Mouse (Mus musculus): ENCODE results near the gene Rnf40. TPM values are rescaled to one million over a fixed set of nuclear protein-coding genes. Genes with fewer than 3 reads are reported as not detected.
"Not testable (repeated sequence)": the region's sequence is repeated elsewhere in the genome, so short reads cannot be mapped to it uniquely, and the experiment has no call there.

Rnf40 gene
- polyA plus RNA-seq, 1 experiment from 2014 or later: 44.1 TPM

- Histone ChIP-seq H3K9me3 (ENCODE audit: control insufficient read depth, low read length) (no peaks in the 10 kb centered on the region; the same call in 1 of the 2 replicates), H3K36me3 (ENCODE audit: control insufficient read depth, insufficient read depth, low read length) (peaks cover 35% of the 10 kb centered on the region), H3K4me3 (ENCODE audit: low read depth, low read length) (peak overlapping the region; percentile 98), H3K4me1 (replicated peaks; ENCODE audit: control insufficient read depth, insufficient read depth, low read length) (peaks cover 9% of the 10 kb centered on the region; the same call in 1 of the 2 replicates), H3K27me3 (replicated peaks; ENCODE audit: control insufficient read depth, insufficient read depth, low read length) (no peaks in the 10 kb centered on the region), H3K27ac (ENCODE audit: low read depth, low read length) (no peak overlapping the region), H3K9ac (ENCODE audit: low read depth, low read length) (peak overlapping the region; percentile 97; the same call in 1 of the 2 replicates), H3K4me2 (peak overlapping the region; percentile 66)
- ATAC-seq (replicated peaks; ENCODE audit: low FRiP score) (no peak), DNase-seq (ENCODE audit: low spot score) (no peak)
- WGBS: 87% methylated on average over 8 of the region's 8 CpGs
Measured at GRCm38 (mm10) chr7:127613501-127613900, 24.9 kb downstream of the Rnf40 start.

GRCm38 (mm10) chr7:127614091-127614490 is 25.5 kb downstream of the Rnf40 start:
- H3K9me3 ChIP-seq (ENCODE audit: control insufficient read depth, low read length): no peaks in the 10 kb centered on the region; the same call in 1 of the 2 replicates
- peak overlapping the region; percentile 66 for H3K4me2 ChIP-seq
- peaks cover 32% of the 10 kb centered on the region for H3K36me3 ChIP-seq (ENCODE audit: control insufficient read depth, insufficient read depth, low read length)
- H3K4me1 ChIP-seq (replicated peaks; ENCODE audit: control insufficient read depth, insufficient read depth, low read length): peaks cover 9% of the 10 kb centered on the region; the same call in 1 of the 2 replicates
- peak overlapping the region; percentile 98 for H3K4me3 ChIP-seq (ENCODE audit: low read depth, low read length)
- peak overlapping the region; percentile 97 for H3K9ac ChIP-seq (ENCODE audit: low read depth, low read length)
- DNase-seq (ENCODE audit: low spot score): no peak
- no peak for ATAC-seq (replicated peaks; ENCODE audit: low FRiP score)
- no peak overlapping the region; the same call in 1 of the 2 replicates for H3K27ac ChIP-seq (ENCODE audit: low read depth, low read length)
- 34% methylated on average over 8 of the region's 8 CpGs for WGBS
- H3K27me3 ChIP-seq (replicated peaks; ENCODE audit: control insufficient read depth, insufficient read depth, low read length): no peaks in the 10 kb centered on the region

- peak overlapping the region; percentile 98 for H3K4me3 ChIP-seq (ENCODE audit: low read depth, low read length)
- H3K27ac ChIP-seq (ENCODE audit: low read depth, low read length): peak overlapping the region; percentile 74
- peaks cover 32% of the 10 kb centered on the region for H3K36me3 ChIP-seq (ENCODE audit: control insufficient read depth, insufficient read depth, low read length)
- peak overlapping the region; percentile 97 for H3K9ac ChIP-seq (ENCODE audit: low read depth, low read length)
- H3K4me2 ChIP-seq: peak overlapping the region; percentile 66
- ATAC-seq (replicated peaks; ENCODE audit: low FRiP score) (peak; percentile 69), DNase-seq (ENCODE audit: low spot score) (peak; percentile 72)
- peaks cover 9% of the 10 kb centered on the region; the same call in 1 of the 2 replicates for H3K4me1 ChIP-seq (replicated peaks; ENCODE audit: control insufficient read depth, insufficient read depth, low read length)
- H3K27me3 ChIP-seq (replicated peaks; ENCODE audit: control insufficient read depth, insufficient read depth, low read length): no peaks in the 10 kb centered on the region
- WGBS: 1% methylated on average over 42 of the region's 44 CpGs
- H3K9me3 ChIP-seq (ENCODE audit: control insufficient read depth, low read length): no peaks in the 10 kb centered on the region; the same call in 1 of the 2 replicates
Measured at GRCm38 (mm10) chr7:127614511-127614890, 25.9 kb downstream of the Rnf40 start.

GRCm38 (mm10) chr7:127614891-127615843 is 26.6 kb downstream of the Rnf40 start, which contains the start of gene Zfp629:
Gene Zfp629 (minus strand): TSS chr7:127615797.
- DNase-seq (ENCODE audit: low spot score) (peak; percentile 80), ATAC-seq (replicated peaks; ENCODE audit: low FRiP score) (peak; percentile 77)
- H3K27me3 ChIP-seq (replicated peaks; ENCODE audit: control insufficient read depth, insufficient read depth, low read length): no peaks in the 10 kb centered on the region
- peaks cover 9% of the 10 kb centered on the region; the same call in 1 of the 2 replicates for H3K4me1 ChIP-seq (replicated peaks; ENCODE audit: control insufficient read depth, insufficient read depth, low read length)
- peak within 1 kb of the TSS; percentile 66 for H3K4me2 ChIP-seq
- peak within 1 kb of the TSS; percentile 74 for H3K27ac ChIP-seq (ENCODE audit: low read depth, low read length)
- peaks cover 28% of the 10 kb centered on the region for H3K36me3 ChIP-seq (ENCODE audit: control insufficient read depth, insufficient read depth, low read length)
- H3K4me3 ChIP-seq (ENCODE audit: low read depth, low read length): peak within 1 kb of the TSS; percentile 98
- H3K9ac ChIP-seq (ENCODE audit: low read depth, low read length): peak within 1 kb of the TSS; percentile 97
- H3K9me3 ChIP-seq (ENCODE audit: control insufficient read depth, low read length): no peaks in the 10 kb centered on the region; the same call in 1 of the 2 replicates
- 1% methylated on average over 47 of the region's 50 CpGs for WGBS

- H3K9ac ChIP-seq (ENCODE audit: low read depth, low read length): no peak overlapping the region
- no peak overlapping the region for H3K4me2 ChIP-seq
Measured at GRCm38 (mm10) chr7:127616336-127616735, 27.8 kb downstream of the Rnf40 start.

GRCm38 (mm10) chr7:127616881-127617280 is 28.3 kb downstream of the Rnf40 start:
- Histone ChIP-seq H3K4me2 (no peak overlapping the region), H3K4me3 (ENCODE audit: low read depth, low read length) (no peak overlapping the region), H3K9me3 (ENCODE audit: control insufficient read depth, low read length) (no peaks in the 10 kb centered on the region), H3K27me3 (replicated peaks; ENCODE audit: control insufficient read depth, insufficient read depth, low read length) (no peaks in the 10 kb centered on the region), H3K27ac (ENCODE audit: low read depth, low read length) (no peak overlapping the region), H3K9ac (ENCODE audit: low read depth, low read length) (no peak overlapping the region), H3K36me3 (ENCODE audit: control insufficient read depth, insufficient read depth, low read length) (peaks cover 10% of the 10 kb centered on the region), H3K4me1 (replicated peaks; ENCODE audit: control insufficient read depth, insufficient read depth, low read length) (peaks cover 9% of the 10 kb centered on the region; the same call in 1 of the 2 replicates)
- DNase-seq (ENCODE audit: low spot score) (no peak), ATAC-seq (replicated peaks; ENCODE audit: low FRiP score) (no peak)
- 74% methylated on average over 1 of the region's 1 CpGs for WGBS

More at GRCm38 (mm10) chr7:127616336-127616735, 27.8 kb downstream of the Rnf40 start:
- H3K4me3 ChIP-seq (ENCODE audit: low read depth, low read length): no peak overlapping the region
- DNase-seq (ENCODE audit: low spot score): no peak
- H3K36me3 ChIP-seq (ENCODE audit: control insufficient read depth, insufficient read depth, low read length): peaks cover 16% of the 10 kb centered on the region
- ATAC-seq (replicated peaks; ENCODE audit: low FRiP score): no peak
- no peaks in the 10 kb centered on the region for H3K27me3 ChIP-seq (replicated peaks; ENCODE audit: control insufficient read depth, insufficient read depth, low read length)
- 74% methylated on average over 1 of the region's 1 CpGs for WGBS
- H3K27ac ChIP-seq (ENCODE audit: low read depth, low read length): no peak overlapping the region
- peaks cover 9% of the 10 kb centered on the region; the same call in 1 of the 2 replicates for H3K4me1 ChIP-seq (replicated peaks; ENCODE audit: control insufficient read depth, insufficient read depth, low read length)
- H3K9me3 ChIP-seq (ENCODE audit: control insufficient read depth, low read length): no peaks in the 10 kb centered on the region; the same call in 1 of the 2 replicates

DNA sequence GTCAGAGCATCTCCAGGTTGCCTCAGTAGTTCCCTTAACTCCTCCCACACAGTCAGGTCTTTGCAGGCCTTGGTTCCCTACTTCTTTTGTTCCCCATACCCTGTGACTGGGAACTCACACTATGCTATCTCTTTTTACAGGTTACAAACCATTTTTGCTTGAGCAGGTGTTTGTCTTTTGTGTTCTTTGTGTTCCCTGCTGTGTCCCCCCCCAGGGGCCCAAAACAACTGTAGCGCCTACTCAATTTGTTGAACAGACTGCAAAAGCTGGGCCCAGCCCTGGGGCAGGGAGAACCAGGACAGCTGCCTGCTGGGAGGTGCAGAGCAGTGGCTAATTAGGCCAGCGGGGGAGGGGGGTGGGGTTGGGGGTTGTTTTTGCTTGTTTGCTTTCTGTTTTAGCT is 29.4 kb downstream of the Rnf40 start:
- Histone ChIP-seq H3K27ac (ENCODE audit: low read depth, low read length) (no peak overlapping the region), H3K36me3 (ENCODE audit: control insufficient read depth, insufficient read depth, low read length) (no peaks in the 10 kb centered on the region), H3K9me3 (ENCODE audit: control insufficient read depth, low read length) (no peaks in the 10 kb centered on the region), H3K4me1 (replicated peaks; ENCODE audit: control insufficient read depth, insufficient read depth, low read length) (peaks cover 9% of the 10 kb centered on the region; the same call in 1 of the 2 replicates), H3K9ac (ENCODE audit: low read depth, low read length) (no peak overlapping the region), H3K4me2 (no peak overlapping the region), H3K4me3 (ENCODE audit: low read depth, low read length) (no peak overlapping the region), H3K27me3 (replicated peaks; ENCODE audit: control insufficient read depth, insufficient read depth, low read length) (no peaks in the 10 kb centered on the region)
- no peak for ATAC-seq (replicated peaks; ENCODE audit: low FRiP score)
- no peak for DNase-seq (ENCODE audit: low spot score)
- WGBS: 67% methylated on average over 2 of the region's 2 CpGs

- H3K27me3 ChIP-seq (replicated peaks; ENCODE audit: control insufficient read depth, insufficient read depth, low read length): not testable (repeated sequence)
Measured at GRCm38 (mm10) chr7:127618402-127618801, 29.8 kb downstream of the Rnf40 start.

More at GRCm38 (mm10) chr7:127618402-127618801, 29.8 kb downstream of the Rnf40 start:
- not testable (repeated sequence) for H3K4me1 ChIP-seq (replicated peaks; ENCODE audit: control insufficient read depth, insufficient read depth, low read length); H3K36me3 ChIP-seq (ENCODE audit: control insufficient read depth, insufficient read depth, low read length); H3K9ac ChIP-seq (ENCODE audit: low read depth, low read length); H3K4me2 ChIP-seq; H3K27ac ChIP-seq (ENCODE audit: low read depth, low read length); ATAC-seq (replicated peaks; ENCODE audit: low FRiP score); H3K4me3 ChIP-seq (ENCODE audit: low read depth, low read length); DNase-seq (ENCODE audit: low spot score); H3K9me3 ChIP-seq (ENCODE audit: control insufficient read depth, low read length)
- 91% methylated on average over 7 of the region's 8 CpGs for WGBS
